Mouse (Mus musculus) forebrain, embryonic 14.5 days (tissue): ENCODE data around the gene Kcnq5. TPM values are rescaled to one million over a fixed set of nuclear protein-coding genes. Genes with fewer than 3 reads are reported as not detected.

Experiments
- ATAC-seq: fragments of 200-750 bp; cut with Nextera tagmentation; 2 replicates; pipeline ENCODE4 v1.8.0; 2017; ENCODE audit warnings: mild to moderate bottlenecking, moderate library complexity
- DNase-seq: peaks from one replicate; pipeline ENCODE4 v3.0.0-alpha.2; 2015; ENCODE audit warnings: low spot score
- H3K27ac ChIP-seq: fragments of 300-500 bp; sonication (generic); 2 replicates; pipeline ENCODE4 v1.5.1; 2014; ENCODE audit warnings: low read depth, mild to moderate bottlenecking, control low read depth, low read length, moderate library complexity
- H3K27me3 ChIP-seq: fragments of 300-500 bp; sonication (generic); replicated peaks from 2 replicates; pipeline ENCODE4 v1.6.1; 2014; ENCODE audit warnings: low read length, control low read depth, mixed read lengths; ENCODE audit not compliant: control insufficient read depth, insufficient read depth
- H3K36me3 ChIP-seq: fragments of 300-500 bp; sonication (generic); 2 replicates; pipeline ENCODE4 v1.6.1; 2014; ENCODE audit warnings: low read length, control low read depth; ENCODE audit not compliant: control insufficient read depth, insufficient read depth
- H3K4me1 ChIP-seq: fragments of 300-500 bp; sonication (generic); 2 replicates; pipeline ENCODE4 v1.6.1; 2014; ENCODE audit warnings: antibody characterized with exemption, low read length, control low read depth; ENCODE audit not compliant: control insufficient read depth, insufficient read depth
- H3K4me2 ChIP-seq: fragments of 300-500 bp; sonication (generic); 2 replicates; pipeline ENCODE4 v1.6.1; 2014; ENCODE audit warnings: mild to moderate bottlenecking, control low read depth, low read length
- H3K4me3 ChIP-seq: fragments of 300-500 bp; sonication (generic); 2 replicates; pipeline ENCODE4 v1.5.1; 2014; ENCODE audit warnings: low read depth, low read length, control low read depth
- H3K9ac ChIP-seq: fragments of 300-500 bp; sonication (generic); 2 replicates; pipeline ENCODE4 v1.6.1; 2014; ENCODE audit warnings: mild to moderate bottlenecking, low read length, control low read depth, moderate library complexity
- H3K9me3 ChIP-seq: fragments of 300-500 bp; sonication (generic); replicated peaks from 2 replicates; pipeline ENCODE4 v1.6.1; 2016; ENCODE audit warnings: low read length, control low read depth, mixed read lengths; ENCODE audit not compliant: control insufficient read depth
- WGBS: fragments of 180-500 bp; shearing (Covaris S2); extraction: QIAGEN DNeasy Blood & Tissue Kit; methylation state at CpG from one replicate; pipeline ENCODE4 v1.1.7; 2014; 5-methylcytosine and 5-hydroxymethylcytosine counted together
- polyA plus RNA-seq: library from polyadenylated mRNA; unstranded; fragments of >200 nt; fragmentation: Nextera tagmentation; extraction: Ambion mirVana; gene quantifications from 2 replicates; pipeline ENCODE4 v1.2.1, GENCODE M21; 2014

The Kcnq5 gene
- polyA plus RNA-seq, 1 experiment from 2014 or later: 0.93 TPM

GRCm38 (mm10) chr1:21721246-21721645, 240.5 kb downstream of the Kcnq5 start:
- H3K4me3 ChIP-seq: no peak overlapping the region
- H3K9ac ChIP-seq: no peak overlapping the region
- no peak overlapping the region for H3K27ac ChIP-seq
- H3K27me3 ChIP-seq: no peaks in the 10 kb centered on the region
- H3K9me3 ChIP-seq: no peaks in the 10 kb centered on the region
- no peak for DNase-seq
- no peak overlapping the region for H3K4me2 ChIP-seq
- no peaks in the 10 kb centered on the region for H3K36me3 ChIP-seq
- no peaks in the 10 kb centered on the region for H3K4me1 ChIP-seq
- no peak for ATAC-seq

DNA sequence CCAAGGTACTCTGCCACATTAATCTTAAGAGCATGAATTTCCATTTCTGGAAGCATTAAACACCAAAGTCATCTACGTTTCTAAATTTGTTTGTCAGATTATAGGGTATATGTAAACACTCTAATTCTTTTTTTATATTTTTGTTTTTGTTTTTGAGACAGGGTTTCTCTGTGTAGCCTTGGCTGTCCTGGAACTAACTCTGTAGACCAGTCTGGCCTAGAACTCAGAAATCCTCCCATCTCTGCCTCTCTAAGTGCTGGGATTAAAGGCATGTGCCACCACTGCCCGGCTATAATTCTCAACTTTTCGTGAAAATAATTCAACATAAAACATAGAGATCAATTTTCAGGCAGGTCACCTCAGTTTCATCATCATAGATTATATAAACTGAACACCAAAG, 246.9 kb downstream of the Kcnq5 start:
- no peak for DNase-seq
- Histone ChIP-seq H3K36me3 (no peaks in the 10 kb centered on the region), H3K4me2 (no peak overlapping the region), H3K27me3 (no peaks in the 10 kb centered on the region), H3K9ac (no peak overlapping the region), H3K4me3 (no peak overlapping the region), H3K4me1 (no peaks in the 10 kb centered on the region), H3K9me3 (no peaks in the 10 kb centered on the region), H3K27ac (no peak overlapping the region)
- 86% methylated on average over 3 of the region's 3 CpGs for WGBS
- ATAC-seq: no peak

DNA sequence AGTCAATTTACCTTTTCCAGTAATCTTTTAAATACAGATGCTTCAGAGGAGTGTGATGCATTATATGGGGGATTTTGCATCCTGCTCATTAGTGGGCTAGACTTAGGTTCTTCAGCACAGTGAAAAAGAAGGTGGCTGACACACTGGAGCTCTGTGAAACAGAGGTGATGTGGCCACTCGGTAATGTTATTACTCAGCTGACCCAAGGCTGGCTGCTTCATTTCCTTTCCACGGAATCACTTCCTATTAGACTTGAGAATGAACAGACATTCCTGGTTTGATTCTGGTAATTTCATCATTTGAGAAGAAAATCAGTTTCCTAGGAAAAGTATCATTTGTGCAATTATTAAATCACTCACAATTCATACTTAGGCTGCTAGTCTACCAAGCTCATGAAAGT, 249.0 kb downstream of the Kcnq5 start:
- no peak overlapping the region for H3K4me3 ChIP-seq
- 89% methylated on average over 2 of the region's 2 CpGs for WGBS
- no peak overlapping the region for H3K4me2 ChIP-seq
- H3K4me1 ChIP-seq: no peaks in the 10 kb centered on the region
- H3K27me3 ChIP-seq: no peaks in the 10 kb centered on the region
- DNase-seq (no peak), ATAC-seq (no peak)
- H3K9me3 ChIP-seq: no peaks in the 10 kb centered on the region
- H3K9ac ChIP-seq: no peak overlapping the region
- H3K27ac ChIP-seq: no peak overlapping the region
- no peaks in the 10 kb centered on the region for H3K36me3 ChIP-seq

GRCm38 (mm10) chr1:21690458-21690857, 271.3 kb downstream of the Kcnq5 start:
- ATAC-seq: no peak
- no peaks in the 10 kb centered on the region for H3K36me3 ChIP-seq

GRCm38 (mm10) chr1:21688918-21689317, 272.8 kb downstream of the Kcnq5 start:
- Histone ChIP-seq H3K9me3 (no peaks in the 10 kb centered on the region), H3K4me1 (no peaks in the 10 kb centered on the region), H3K4me3 (no peak overlapping the region), H3K27ac (no peak overlapping the region), H3K36me3 (no peaks in the 10 kb centered on the region), H3K4me2 (no peak overlapping the region), H3K27me3 (no peaks in the 10 kb centered on the region), H3K9ac (no peak overlapping the region)
- ATAC-seq (no peak), DNase-seq (no peak)
- 77% methylated on average over 1 of the region's 1 CpGs for WGBS

More at GRCm38 (mm10) chr1:21690458-21690857, 271.3 kb downstream of the Kcnq5 start:
- no peaks in the 10 kb centered on the region for H3K27me3 ChIP-seq
- no peaks in the 10 kb centered on the region for H3K9me3 ChIP-seq
- H3K4me1 ChIP-seq: no peaks in the 10 kb centered on the region
- H3K4me2 ChIP-seq: no peak overlapping the region
- no peak overlapping the region for H3K9ac ChIP-seq
- no peak for DNase-seq
- 66% methylated on average over 2 of the region's 2 CpGs for WGBS
- no peak overlapping the region for H3K4me3 ChIP-seq
- H3K27ac ChIP-seq: no peak overlapping the region

- ATAC-seq (no peak), DNase-seq (no peak)
- Histone ChIP-seq H3K36me3 (no peaks in the 10 kb centered on the region), H3K4me3 (no peak overlapping the region), H3K27me3 (no peaks in the 10 kb centered on the region), H3K9me3 (no peaks in the 10 kb centered on the region), H3K4me1 (no peaks in the 10 kb centered on the region), H3K4me2 (no peak overlapping the region), H3K9ac (no peak overlapping the region), H3K27ac (no peak overlapping the region)
- WGBS: 91% methylated on average over 3 of the region's 3 CpGs
Observed at GRCm38 (mm10) chr1:21684444-21684843, 277.3 kb downstream of the Kcnq5 start.

DNA sequence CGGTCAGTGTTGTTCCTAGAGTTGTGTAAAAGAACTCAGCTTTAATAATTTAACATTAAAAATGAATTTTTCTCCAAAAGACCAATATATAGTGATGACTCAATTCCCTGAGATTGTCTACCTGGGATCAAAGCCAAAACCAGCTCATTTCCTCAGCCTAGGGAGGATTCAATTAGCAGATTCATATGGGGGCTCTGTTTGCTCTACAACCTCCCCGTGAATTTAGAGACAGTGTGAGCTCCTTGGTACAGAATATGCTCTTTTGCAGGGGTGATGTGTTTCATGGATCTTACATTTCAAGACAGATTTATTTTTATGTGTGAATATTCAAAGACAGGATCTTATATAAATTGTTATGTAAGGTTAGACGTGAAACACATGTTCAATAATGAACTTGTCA, 284.9 kb downstream of the Kcnq5 start:
- no peak for DNase-seq

GRCm38 (mm10) chr1:21660840-21661239, 300.9 kb downstream of the Kcnq5 start:
- Histone ChIP-seq H3K4me3 (no peak overlapping the region), H3K4me1 (no peaks in the 10 kb centered on the region), H3K27me3 (no peaks in the 10 kb centered on the region), H3K4me2 (no peak overlapping the region), H3K27ac (no peak overlapping the region), H3K9ac (no peak overlapping the region), H3K36me3 (no peaks in the 10 kb centered on the region), H3K9me3 (no peaks in the 10 kb centered on the region)
- ATAC-seq (peak; percentile 95), DNase-seq (peak; percentile 86)
- WGBS: 63% methylated on average over 3 of the region's 3 CpGs

More for the DNA sequence above, 284.9 kb downstream of the Kcnq5 start:
- ATAC-seq: no peak
- Histone ChIP-seq H3K4me3 (no peak overlapping the region), H3K4me1 (no peaks in the 10 kb centered on the region), H3K36me3 (no peaks in the 10 kb centered on the region), H3K9ac (no peak overlapping the region), H3K4me2 (no peak overlapping the region), H3K27ac (no peak overlapping the region), H3K9me3 (no peaks in the 10 kb centered on the region), H3K27me3 (no peaks in the 10 kb centered on the region)
- 81% methylated on average over 3 of the region's 3 CpGs for WGBS

DNA sequence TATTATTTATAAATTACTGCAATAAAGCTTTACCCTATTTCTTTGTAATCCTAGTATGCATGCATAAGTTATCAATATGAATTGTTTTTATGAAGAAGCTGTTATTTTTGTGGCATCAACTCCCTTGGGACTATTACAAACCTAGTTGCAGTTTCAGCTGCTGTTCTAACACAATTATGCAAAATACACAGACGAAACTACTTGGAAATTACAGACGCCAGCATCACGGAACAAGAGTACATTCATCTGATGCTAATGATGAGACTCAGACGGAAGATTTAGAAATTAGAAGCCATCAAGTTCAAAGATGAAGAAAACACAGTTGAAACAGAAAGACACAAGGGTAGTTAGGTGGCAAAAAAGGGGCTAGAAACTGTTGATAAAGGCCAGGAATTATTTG, 310.9 kb downstream of the Kcnq5 start:
- ATAC-seq (peak; percentile 46; the same call in 1 of the 2 replicates), DNase-seq (peak; percentile 49)
- H3K4me3 ChIP-seq: no peak overlapping the region
- H3K27ac ChIP-seq: no peak overlapping the region
- no peaks in the 10 kb centered on the region for H3K27me3 ChIP-seq
- 35% methylated on average over 4 of the region's 4 CpGs for WGBS
- H3K4me2 ChIP-seq: no peak overlapping the region
- H3K4me1 ChIP-seq: no peaks in the 10 kb centered on the region
- no peak overlapping the region for H3K9ac ChIP-seq
- no peaks in the 10 kb centered on the region for H3K9me3 ChIP-seq
- no peaks in the 10 kb centered on the region for H3K36me3 ChIP-seq
